Mouse (Mus musculus) ovary, adult 18-20 months (tissue): ENCODE data around the gene Hba-a1.
"Not testable (repeated sequence)": the region's sequence is repeated elsewhere in the genome, so short reads cannot be mapped to it uniquely, and the experiment has no call there.

Source experiments
- DNase-seq: peaks from one replicate; pipeline ENCODE4 v3.0.0; 2022; ENCODE audit warnings: low spot score, mixed read lengths

The Hba-a1 gene

DNA sequence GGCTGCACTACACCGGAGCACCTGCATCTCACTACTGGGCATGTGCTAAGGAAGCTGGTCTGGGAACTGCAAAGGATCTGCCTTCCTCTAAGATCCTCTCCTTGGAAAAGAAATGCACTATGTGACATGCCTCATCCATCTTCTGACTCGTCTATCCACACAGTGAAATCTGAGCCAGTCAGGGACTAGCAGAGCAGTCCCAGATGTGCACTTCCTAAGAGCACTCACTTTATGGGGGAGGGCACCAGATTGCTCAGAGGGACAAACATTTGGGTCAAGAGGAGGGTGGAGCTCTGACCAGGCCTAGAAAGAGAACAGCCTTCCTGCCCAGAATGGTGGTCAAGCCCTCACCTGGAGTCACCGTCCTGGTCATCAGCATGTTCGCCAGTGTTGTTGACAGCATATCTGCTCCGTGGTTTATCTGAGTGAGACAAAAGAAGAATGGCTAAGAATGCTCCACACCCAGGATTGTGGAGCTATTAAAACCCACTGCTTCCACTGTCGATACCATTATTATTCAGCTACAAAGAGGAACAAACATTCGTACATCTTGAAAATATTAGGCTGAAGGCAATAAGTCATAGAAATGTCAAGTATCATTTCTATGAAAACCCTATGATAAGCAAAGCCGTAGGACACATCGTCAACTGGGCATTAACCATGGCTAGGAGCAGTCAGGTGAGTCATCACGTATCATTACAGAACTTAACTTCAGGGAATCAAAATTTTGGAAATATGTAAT lies 20.5 kb upstream of the Hba-a1 start:
- no peak for DNase-seq

DNA sequence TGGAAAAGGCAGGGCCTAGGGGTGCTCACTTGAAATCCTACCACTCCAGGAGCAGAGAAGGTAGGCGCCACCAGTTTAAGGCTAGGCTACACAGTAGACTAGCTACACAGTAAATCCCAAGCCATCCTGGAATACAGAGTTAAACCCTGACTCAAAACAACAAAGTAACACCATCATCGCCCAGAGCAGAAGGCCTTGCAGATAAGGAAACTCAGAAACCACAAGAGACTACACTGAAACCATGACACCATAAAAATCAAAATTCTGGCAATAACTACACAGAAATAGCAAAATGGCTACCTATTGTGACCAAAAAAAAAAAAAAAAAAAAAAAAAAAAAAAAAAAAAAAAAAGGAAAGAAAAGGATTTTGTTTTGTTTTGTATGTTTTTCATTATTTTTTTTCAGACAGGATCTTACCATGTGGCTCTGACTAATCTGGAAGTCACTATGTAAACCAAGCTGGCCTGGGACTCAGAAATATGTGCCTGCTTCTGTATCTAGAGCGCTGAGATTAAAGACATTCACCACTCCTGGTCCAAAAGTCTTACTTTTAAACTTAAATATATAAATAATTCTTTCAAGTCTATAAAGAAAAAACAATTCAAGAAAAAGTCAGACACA lies 18.1 kb upstream of the Hba-a1 start:
- no peak for DNase-seq

DNA sequence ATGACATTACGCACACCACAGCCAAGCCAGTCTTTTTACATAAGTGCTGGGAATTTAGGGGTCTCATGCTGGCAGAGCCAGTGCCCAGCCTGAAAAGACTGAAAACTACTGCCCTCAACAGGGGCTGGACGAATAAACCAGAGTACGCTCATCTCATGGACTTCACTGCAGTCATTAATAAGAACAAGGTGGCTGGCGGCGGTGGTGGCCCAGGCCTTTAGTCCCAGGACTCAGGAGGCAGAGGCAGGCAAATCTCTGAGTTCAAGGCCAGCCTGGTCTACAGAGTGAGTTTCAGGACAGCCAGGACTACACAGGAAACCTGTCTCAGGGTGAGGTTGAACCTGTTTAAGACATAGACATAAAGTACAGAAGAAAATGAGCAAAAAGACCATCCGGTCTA lies 17.1 kb upstream of the Hba-a1 start:
- DNase-seq, result no peak

DNA sequence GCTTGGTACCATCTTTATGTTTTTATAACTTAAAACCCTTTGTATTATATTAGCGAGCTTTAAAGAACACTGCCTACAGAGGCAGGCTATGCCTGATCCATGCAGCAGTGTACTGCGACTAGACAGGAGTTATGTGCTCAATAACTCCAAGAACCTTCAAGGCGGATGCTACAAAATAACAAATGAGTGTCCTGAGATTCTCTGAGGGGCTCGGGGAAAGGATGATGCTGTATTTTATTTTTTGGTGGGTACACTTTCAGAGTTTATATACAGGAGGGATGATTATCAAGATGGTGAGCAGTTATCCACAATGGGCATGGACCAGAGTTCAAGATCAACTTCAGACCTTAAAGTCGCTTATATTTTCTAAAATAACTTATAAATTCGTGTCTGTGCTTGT lies 16.5 kb upstream of the Hba-a1 start:
- no peak for DNase-seq

DNA sequence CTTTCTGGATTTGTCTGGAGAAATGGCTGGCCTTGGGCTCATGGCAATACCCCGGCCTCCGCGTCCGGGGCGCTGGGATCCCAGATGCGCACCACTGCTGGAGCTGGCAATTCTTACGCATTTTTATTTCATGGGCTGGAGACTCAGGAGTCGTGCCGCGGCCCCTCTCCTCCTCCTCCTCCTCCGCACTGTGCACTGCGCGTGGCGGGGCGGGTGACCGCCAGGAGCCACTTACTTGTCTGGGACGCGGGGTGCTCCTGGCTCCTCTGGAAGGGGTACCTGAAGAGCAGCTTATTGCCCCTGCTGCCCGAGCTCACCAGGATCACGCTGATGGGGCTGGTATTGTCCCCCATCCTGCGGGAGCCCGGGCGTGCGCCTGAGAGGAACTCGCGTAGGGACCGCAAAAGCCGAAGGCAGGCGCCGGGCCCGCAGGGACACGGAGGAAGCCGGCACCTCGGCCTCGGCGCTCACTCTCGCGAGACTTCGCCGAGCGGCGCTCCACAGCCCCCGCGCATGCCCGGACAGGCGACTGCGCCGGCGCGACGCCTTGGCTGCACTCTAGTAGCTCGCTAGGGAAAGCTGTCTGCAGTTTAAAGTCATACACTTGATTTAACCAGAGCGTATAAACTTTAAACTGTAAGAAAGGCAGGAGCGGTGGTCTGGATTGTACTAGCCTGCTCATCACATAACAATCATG lies 16.0 kb upstream of the Hba-a1 start, which contains the start of gene Nprl3:
Gene Nprl3, minus strand, starts transcription at position 520 of the 697 bp plus-strand sequence.
- peak; percentile 93 for DNase-seq

DNA sequence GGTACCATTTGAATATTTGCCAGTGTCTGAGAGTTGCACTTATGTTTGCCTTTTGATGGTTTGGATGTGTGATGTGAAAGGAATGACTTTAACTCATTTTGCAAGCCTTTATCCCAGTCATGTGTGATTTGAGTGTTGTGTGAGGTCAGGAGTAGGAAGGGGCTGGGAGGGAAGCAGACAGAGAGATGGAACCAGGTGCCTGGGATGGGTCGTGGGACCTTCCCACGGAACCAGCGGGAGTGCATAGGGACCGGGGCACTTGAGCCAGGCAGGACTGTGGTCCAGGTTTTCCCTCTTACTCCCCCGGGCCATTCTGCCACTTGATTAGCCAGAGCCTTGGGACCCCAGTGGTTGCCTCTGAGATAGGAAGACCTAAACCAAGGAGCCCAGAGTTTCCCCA lies 15.3 kb upstream of the Hba-a1 start:
- DNase-seq, result no peak

DNA sequence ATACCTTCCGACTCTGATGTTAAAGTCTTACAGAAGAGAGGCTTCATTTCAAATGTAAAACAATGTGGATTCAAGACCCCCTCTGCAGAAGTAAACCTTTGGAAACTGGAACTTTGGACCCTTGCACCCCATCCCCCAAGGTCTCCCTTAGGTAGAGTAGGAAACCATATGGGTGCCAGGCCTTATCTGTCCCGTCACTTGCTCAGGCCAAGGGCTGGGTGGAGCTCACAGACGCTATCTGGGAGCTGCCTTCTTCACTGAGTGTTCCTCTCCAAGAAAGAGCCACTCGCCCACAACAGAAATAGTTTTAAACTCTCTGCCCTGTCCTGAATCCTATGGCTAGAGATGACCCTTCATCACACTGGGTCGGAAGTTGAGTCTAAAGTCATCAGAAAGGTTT lies 14.4 kb upstream of the Hba-a1 start:
- no peak for DNase-seq

DNA sequence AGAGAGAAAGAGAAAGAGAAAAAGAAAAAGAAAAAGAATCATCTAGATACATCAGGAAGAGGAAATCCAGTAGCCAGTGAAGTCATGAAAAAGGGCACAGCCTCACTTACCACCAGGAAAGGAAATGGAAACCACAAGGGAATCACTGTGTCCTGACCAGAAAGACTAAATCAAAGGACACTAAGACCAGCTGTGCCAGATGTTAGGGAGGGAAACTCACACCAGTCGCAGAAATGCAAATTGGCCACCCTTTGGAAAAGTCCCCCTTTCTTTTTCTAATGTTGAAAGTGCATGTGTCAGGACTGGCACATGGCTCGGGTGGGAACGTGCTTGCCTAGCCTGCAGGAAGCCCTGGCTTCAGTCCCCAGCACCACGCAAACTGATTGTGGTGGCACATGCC lies 12.1 kb upstream of the Hba-a1 start:
- no peak for DNase-seq

DNA sequence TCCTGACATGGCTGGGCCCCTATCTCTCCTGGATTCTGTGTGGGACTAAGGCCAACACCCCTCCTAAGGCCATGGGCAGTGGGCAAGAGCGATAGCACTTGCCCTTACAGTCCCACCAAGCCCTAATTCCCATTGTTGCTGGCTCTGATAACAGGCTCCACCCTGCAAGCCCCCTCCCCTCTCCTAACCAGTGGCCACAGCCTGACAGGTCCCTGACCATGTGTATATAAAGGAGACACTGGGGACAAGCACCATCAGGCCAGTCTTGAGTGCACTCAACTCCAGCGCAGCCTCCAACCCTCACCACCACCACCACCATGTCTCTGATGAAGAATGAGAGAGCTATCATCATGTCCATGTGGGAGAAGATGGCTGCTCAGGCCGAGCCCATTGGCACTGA lies 7.0 kb upstream of the Hba-a1 start, which contains the start of gene Hba-x:
Gene Hba-x, plus strand, starts transcription at position 54 of the 400 bp plus-strand sequence.
- DNase-seq, result no peak

DNA sequence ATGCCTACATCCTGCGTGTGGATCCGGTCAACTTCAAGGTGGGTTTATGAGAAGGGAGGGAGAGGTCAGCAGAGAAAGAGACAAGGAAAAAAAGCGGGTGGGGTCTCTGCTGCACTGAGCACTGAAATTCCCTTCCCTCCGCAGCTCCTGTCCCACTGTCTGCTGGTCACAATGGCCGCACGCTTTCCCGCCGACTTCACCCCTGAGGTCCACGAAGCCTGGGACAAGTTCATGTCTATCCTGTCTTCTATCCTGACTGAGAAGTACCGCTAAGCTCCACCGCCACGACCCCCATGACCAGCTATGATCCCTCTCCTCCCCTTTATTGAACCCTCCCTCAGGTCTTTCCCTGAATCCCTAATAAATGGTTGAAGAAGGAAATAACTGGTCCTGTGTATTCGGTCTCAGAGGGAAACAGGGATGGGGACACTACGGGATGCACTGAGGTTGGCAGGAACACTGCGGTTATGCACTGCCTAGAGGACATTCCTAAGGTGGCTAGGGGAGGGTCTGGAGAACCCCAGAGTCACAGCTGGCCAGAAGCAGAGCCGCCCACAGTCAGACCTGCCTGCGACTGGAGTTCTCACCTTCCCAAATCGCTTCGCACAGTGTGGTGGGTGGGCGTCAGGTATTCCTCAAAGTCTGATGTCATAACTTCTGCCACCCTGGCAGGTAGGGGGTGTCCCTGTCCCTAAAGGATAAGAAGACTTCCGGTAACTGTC lies 5.4 kb upstream of the Hba-a1 start:
- DNase-seq, result no peak

DNA sequence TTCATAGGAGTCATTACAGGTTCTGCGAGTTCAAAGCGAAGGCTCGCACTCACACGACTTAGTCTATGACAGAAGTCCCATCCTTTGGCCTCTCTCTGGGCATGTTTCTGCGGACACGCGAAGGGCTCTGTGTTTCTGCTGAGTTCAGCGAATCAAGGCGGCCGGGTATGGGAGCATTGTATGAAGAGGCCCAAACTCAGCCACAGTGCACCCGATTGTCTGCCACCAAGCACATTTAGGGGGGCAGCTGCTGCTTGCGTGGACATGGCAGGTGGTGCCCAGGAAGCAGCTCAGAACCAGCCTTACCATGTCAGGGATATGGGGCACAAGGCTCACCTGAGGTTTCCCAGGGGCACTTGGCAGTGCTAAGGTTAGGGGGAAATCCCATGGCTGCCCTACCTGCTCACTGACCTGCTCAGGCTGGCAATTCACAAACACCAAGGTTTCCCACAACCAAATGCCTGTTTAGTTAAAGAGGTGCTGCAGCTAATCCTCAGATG lies 4.8 kb upstream of the Hba-a1 start:
- no peak for DNase-seq

DNA sequence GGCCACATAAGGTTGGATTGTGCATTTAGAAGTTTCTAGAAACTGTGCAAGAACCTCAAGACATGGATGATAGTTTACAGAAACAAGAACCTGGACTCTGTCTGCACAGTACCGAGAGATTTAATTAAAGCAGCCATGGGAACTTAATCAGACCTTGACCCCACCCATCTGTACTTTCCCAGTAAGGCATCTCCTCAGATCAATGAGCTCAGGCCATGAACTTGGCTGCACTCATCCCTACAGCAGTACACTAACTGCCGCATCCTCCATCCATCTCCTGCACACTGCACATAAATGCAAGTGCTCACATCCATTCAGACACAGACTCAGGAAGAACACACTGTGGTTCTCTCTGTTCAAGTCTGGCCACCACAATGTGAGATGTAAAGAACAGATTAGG lies 2.7 kb upstream of the Hba-a1 start:
- no peak for DNase-seq

DNA sequence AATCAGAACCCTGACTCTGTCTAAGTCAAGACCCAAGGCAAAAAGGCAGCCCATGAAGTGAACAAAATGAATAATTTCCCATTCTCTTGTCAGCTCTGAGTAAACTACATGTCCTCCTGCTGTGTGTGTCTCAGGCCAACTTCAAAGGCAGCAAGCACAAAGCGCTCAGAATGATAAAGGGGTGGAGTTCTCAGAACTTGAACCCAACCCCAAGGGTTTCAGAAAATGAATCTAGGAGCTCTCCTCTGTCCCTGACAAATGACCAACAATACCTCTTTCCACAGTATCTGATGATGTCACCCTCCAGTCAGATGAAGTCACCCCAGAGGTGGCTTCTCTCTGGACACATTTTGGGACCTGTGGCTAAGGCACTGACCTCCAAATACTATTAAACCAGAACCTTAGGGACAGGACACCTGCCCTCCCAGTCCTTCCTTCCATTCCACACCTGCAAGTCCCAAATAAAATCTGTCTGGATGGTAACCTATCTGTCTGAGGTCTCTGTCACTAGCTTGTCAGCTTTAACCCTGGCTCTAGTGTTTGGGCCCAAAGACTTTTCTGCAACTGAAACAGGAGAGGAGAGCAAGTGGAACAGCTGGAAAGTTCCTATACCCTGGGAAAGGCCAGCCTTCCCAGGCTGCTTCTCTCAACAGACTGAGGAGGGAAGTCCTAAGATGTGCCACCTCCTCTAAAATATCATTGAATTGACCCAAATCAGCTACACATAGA lies 1.7 kb upstream of the Hba-a1 start:
- DNase-seq, result no peak

DNA sequence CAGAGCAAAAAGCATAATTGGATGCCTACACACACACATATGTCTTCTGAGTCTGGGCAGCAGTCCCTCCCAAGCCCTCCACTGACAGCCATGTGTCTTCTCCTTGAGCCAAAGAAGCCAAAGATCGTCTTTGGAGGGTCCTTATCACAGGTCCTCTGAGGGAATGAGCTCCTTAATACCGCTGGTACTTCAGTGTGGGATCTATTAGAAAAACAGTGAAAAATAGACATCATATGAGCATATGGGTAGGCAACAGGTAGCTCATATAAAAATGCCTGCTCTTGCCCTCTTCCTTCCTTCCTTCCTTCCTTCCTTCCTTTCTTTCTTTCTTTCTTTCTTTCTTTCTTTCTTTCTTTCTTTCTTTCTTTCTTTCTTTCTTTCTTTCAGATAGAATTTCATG lies 1.3 kb downstream of the Hba-a1 start:
- not testable (repeated sequence) for DNase-seq

DNA sequence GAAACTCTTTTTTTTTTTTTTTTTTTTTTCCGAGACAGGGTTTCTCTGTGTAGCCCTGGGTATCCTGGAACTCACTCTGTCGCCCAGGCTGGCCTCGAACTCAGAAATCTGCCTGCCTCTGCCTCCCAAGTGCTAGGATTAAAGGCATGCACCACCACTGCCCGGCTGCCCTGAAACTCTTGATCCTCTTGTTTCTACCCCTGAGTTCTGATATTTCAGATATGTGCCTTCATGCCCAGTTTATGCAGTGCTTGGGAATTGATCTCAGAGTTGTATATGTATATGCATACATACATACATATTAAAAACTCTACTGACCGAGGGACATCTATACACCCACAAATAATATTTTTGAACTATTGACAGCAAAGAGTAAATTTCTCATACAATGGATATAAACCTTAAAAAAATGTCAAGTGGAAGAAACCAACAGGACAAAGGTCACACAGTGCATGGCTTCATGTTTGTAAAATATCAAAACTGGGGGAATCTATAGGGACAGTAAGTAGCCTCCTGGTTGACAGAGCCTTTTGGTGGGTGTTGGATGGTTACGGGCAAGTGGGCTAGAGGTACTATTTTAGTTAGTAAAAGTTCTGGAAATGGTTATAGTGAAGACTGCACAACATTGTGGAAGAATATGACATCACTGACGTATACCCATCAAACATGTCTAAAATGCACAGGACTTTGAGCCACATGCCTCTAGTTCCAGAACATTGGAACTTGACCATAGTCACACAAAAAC lies 1.9 kb downstream of the Hba-a1 start:
- no peak for DNase-seq

DNA sequence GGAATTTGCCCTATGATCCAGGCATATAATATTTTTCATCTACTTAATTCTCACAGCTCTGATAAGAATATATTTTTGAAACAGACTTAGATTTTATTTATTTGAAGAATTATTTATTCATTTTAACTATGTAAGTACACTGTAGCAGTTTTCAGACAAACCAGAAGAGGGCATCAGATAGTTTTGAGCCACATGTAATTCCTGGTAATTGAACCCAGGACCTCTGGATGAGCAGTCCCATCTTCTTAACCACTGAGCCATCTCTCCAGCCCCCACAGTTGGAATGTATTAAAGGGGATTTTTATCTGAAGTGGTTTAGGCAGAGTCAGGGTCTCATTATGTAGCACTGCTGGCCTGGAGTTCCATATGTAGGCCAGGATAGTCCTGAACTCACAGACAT lies 2.6 kb downstream of the Hba-a1 start:
- DNase-seq, result not testable (repeated sequence)

DNA sequence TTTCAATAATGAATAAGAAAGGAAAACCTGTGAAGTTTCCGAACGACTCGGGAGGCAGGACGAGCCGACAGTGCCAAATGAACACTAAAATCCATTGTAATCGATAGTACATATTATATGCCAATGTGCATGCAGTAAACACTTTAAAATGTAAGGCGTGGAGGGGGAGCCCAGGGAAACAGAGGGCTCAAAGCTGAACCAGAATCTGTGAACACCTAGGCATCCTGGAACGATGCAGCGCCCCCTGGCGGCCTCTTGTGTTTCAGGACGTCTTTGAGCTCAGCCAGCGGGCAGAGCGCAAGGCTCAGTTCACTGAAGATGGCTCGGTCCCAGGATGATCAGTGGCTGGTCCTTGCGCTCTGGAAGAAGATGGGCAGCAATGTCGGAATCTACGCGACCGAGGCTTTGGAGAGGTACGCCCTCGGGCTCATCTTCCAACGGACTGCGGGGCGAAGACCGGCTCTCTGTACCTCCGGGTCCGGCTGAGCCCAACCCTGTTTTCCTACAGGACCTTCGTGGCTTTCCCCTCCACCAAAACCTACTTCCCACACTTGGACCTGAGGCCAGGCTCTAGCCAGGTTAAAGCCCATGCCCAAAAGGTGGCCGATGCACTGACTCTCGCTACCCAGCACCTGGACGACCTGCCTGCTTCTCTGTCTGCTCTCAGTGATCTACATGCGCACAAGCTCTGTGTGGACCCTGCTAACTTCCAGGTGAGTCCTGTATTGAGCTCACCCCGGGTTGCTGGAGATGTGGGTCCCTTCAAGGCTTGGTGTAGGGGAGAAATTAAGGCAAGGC lies 3.6 kb downstream of the Hba-a1 start, which contains the start of gene Hbq1b:
Gene Hbq1b, plus strand, starts transcription at position 271 of the 798 bp plus-strand sequence.
- peak; percentile 46 for DNase-seq

DNA sequence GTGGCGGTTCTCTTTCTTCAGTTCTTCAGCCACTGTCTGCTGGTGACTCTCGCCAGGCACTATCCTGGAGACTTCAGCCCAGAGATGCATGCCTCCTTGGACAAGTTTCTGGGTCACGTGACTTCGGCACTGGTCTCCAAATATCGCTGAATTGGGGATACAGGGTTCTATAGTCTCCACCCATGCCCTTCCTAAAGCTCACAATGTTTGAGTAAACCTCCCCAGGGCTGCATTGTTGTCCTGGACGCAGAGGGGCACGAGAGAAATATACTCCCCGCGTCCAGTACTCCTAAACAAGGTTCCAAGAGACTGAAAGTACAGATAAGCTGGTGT lies 4.1 kb downstream of the Hba-a1 start:
- no peak for DNase-seq

DNA sequence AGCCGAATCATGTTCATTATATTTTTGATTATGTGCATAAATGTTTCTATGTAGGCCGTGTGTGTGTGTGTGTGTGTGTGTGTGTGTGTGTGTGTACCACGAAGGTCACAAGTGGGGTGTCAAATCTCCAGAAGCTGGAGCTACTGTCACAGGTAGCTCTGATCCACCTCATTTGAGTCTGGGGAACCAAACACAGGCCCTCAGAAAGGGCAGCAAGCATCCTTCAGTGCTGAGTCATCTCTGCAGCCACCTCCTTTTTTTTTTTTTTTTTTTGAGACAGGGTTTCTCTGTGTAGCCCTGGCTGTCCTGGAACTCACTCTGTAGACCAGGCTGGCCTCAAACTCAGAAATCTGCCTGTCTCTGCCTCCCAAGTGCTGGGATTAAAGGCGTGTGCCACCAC lies 9.5 kb downstream of the Hba-a1 start:
- DNase-seq, result not testable (repeated sequence)

DNA sequence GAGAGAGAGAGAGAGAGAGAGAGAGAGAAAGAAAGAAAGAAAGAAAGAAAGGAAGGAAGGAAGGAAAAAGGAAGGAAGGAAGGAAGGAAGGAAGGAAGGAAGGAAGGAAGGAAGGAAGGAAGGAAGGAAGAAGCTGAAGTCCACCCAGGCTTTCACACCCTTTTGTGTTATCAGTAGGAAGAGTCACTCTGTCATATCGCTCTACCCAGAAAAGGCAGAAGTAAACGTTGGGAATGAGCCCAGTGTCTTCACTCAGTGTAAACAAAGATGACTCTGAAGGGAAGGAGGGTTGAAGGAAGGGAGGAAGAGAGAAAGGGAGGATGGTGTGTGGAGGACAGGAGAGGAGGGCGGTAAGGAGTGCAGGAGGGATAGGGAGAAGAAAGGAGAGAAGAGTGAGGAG lies 10.2 kb downstream of the Hba-a1 start:
- DNase-seq, result not testable (repeated sequence)
